Mouse (Mus musculus) erythroblast, embryonic 14.5 days (primary cell): Measurements from ENCODE around the gene Lrrk1.

Experiments
- GATA1 ChIP-seq: IDR thresholded peaks from 2 replicates; pipeline ENCODE4 v1.6.1; 2012; ENCODE audit warnings: low read length, inconsistent platforms, mixed read lengths
- TAL1 ChIP-seq: IDR thresholded peaks from 3 replicates; pipeline ENCODE4 v1.6.1; 2012; ENCODE audit warnings: low read length, inconsistent platforms, mixed read lengths

- TF ChIP-seq TAL1 (no peak), GATA1 (no peak)
Observed at GRCm38 (mm10) chr7:66180260-66180659, 207.9 kb downstream of the Lrrk1 start.
